23 mouse cellular contexts compared by ENCODE assay signal in genomic region chr11:44325525-44325924, GRCm38 (mm10).
A peak's percentile ranks its signal among the peaks of the same experiment; 100 is the strongest.
DNase-seq lines count a peak whose midpoint lies in the region; ATAC-seq and TF ChIP-seq lines count a peak whose summit lies in the region.
"Had no signal": no experiment of that assay in that cellular context is flagged by ENCODE, and none has a peak within 500 bp of the region (broad histone marks: within the 10 kb centered on the region; RNA-seq: fewer than 3 reads in every experiment).

No protein-coding gene starts in this region.

- no peaks in the 10 kb centered on the region for H3K36me3 ChIP-seq in C2C12 (ENCODE audit: control insufficient read depth, insufficient read depth)
- H3K36me3 ChIP-seq in midbrain, embryonic 13.5 days, result no peaks in the 10 kb centered on the region
- H3K36me3 ChIP-seq: embryonic facial prominence, embryonic 15.5 days; forebrain, embryonic 10.5 days; heart, embryonic 10.5 days; intestine, embryonic 15.5 days had no signal

- H3ac ChIP-seq in C2C12 (ENCODE audit: control insufficient read depth, insufficient read length, low read depth), result no peak overlapping the region

- H3K9ac ChIP-seq in midbrain, embryonic 13.5 days (replicated peaks), result no peak overlapping the region
- H3K9ac ChIP-seq: embryonic facial prominence, embryonic 15.5 days; hindbrain, embryonic 14.5 days; intestine, embryonic 15.5 days had no signal

- H3K27ac ChIP-seq in midbrain, embryonic 13.5 days, result no peak overlapping the region
- H3K27ac ChIP-seq: embryonic facial prominence, embryonic 15.5 days; forebrain, embryonic 10.5 days; heart, embryonic 10.5 days; hindbrain, embryonic 14.5 days; intestine, embryonic 15.5 days had no signal

- H3K9me3 ChIP-seq in midbrain, embryonic 13.5 days, result no peaks in the 10 kb centered on the region
- H3K9me3 ChIP-seq: embryonic facial prominence, embryonic 15.5 days; forebrain, embryonic 10.5 days; heart, embryonic 10.5 days; intestine, embryonic 15.5 days had no signal

- no peak overlapping the region for H3K4me3 ChIP-seq in C2C12 (ENCODE audit: insufficient read depth, poor library complexity, severe bottlenecking)
- H3K4me3 ChIP-seq in midbrain, embryonic 13.5 days (replicated peaks), result no peak overlapping the region
- H3K4me3 ChIP-seq: embryonic facial prominence, embryonic 15.5 days; erythroblast, embryonic 14.5 days; forebrain, embryonic 10.5 days; heart, embryonic 10.5 days; intestine, embryonic 15.5 days had no signal

- H3K79me2 ChIP-seq in C2C12 (ENCODE audit: control insufficient read depth, insufficient read depth), result no peaks in the 10 kb centered on the region

- WGBS in midbrain, embryonic 13.5 days, result 93% methylated on average over 11 of the region's 11 CpGs

- no peaks in the 10 kb centered on the region for H3K79me3 ChIP-seq in C2C12 (ENCODE audit: low read depth)

- H3K4me2 ChIP-seq in midbrain, embryonic 13.5 days (replicated peaks), result no peak overlapping the region
- H3K4me2 ChIP-seq: embryonic facial prominence, embryonic 15.5 days; hindbrain, embryonic 14.5 days; intestine, embryonic 15.5 days had no signal

- no peak for ATAC-seq in megakaryocyte-erythroid progenitor cell, adult 5-6 weeks (replicated peaks; ENCODE audit: low FRiP score, low TSS enrichment, poor library complexity, severe bottlenecking)
- no peak for ATAC-seq in midbrain, embryonic 13.5 days
- ATAC-seq: forebrain, embryonic 14.5 days; intestine, embryonic 15.5 days; Patski had no signal

- no peaks in the 10 kb centered on the region for H3K4me1 ChIP-seq in midbrain, embryonic 13.5 days (replicated peaks)
- H3K4me1 ChIP-seq: embryonic facial prominence, embryonic 15.5 days; forebrain, embryonic 10.5 days; heart, embryonic 10.5 days; intestine, embryonic 15.5 days had no signal

- no peaks in the 10 kb centered on the region for H3K27me3 ChIP-seq in C2C12 (ENCODE audit: control insufficient read depth, insufficient read depth, insufficient read length)
- H3K27me3 ChIP-seq in midbrain, embryonic 13.5 days, result no peaks in the 10 kb centered on the region
- H3K27me3 ChIP-seq: embryonic facial prominence, embryonic 15.5 days; Patski had no signal

- no peak for TF ChIP-seq CTCF in C2C12 (IDR thresholded peaks at IDR 0.05; ENCODE audit: control insufficient read depth, insufficient read depth, insufficient read length)

- DNase-seq in 3134 (ENCODE audit: extremely low read depth, insufficient read length, low spot score), result peak; percentile 47
- DNase-seq in adrenal gland, adult 2 months, result peak; percentile 69
- DNase-seq in adrenal gland, postnatal 25 days, result peak; percentile 24
- DNase-seq in thymus, postnatal 4 days, result no peak
- DNase-seq: B cell, adult 2 months; cerebellum, adult 8-10 months; cerebellum, postnatal 14 days; embryo, embryonic 11 days; gastrocnemius, postnatal 36 days; heart, adult 18-20 months; heart, postnatal 10 days; kidney, adult 18-20 months had no signal

TF ChIP-seq in C2C12, 6 proteins besides CTCF, POLR2A, EP300 and RAD21:
- TF ChIP-seq CEBPB (IDR thresholded peaks at IDR 0.05; ENCODE audit: low read depth) (no peak), FOSL1 (IDR thresholded peaks at IDR 0.05; ENCODE audit: insufficient read depth, low read length, poor library complexity, severe bottlenecking) (peak; percentile 58), USF1 (IDR thresholded peaks at IDR 0.05; ENCODE audit: low read depth) (no peak), MYOD1 (IDR thresholded peaks at IDR 0.05; ENCODE audit: control insufficient read depth, insufficient read length, low read depth) (no peak), MAX (IDR thresholded peaks at IDR 0.05) (peak; percentile 26), MYOG (IDR thresholded peaks at IDR 0.05; ENCODE audit: control insufficient read depth, extremely low read depth, insufficient read length) (no peak)
TF ChIP-seq in C2C12: peak in this region for 2.
